Mouse (Mus musculus) heart, adult 2 months (tissue): ENCODE data around the gene Golim4.

Source experiments
- CTCF ChIP-seq: fragments of 200-600 bp; IDR thresholded peaks from 2 replicates; pipeline ENCODE4 v1.8.1; 2022; ENCODE audit warnings: antibody characterized with exemption, mild to moderate bottlenecking, moderate library complexity
- EP300 ChIP-seq: fragments of 200-500 bp; IDR thresholded peaks from 2 replicates; pipeline ENCODE4 v1.6.1; 2011; ENCODE audit warnings: low read depth, low read length, control low read depth; ENCODE audit not compliant: insufficient read depth

GRCm38 (mm10) chr3:75930659-75931225, 26.0 kb downstream of the Golim4 start:
- TF ChIP-seq CTCF (no peak), EP300 (no peak)
